Mouse (Mus musculus): ENCODE data around the gene Grm8. TPM values are rescaled to one million over a fixed set of nuclear protein-coding genes. Genes with fewer than 3 reads are reported as not detected.

The Grm8 gene
- polyA plus RNA-seq, 1 experiment, result 0.51 TPM

- H3K36me3 ChIP-seq (ENCODE audit: control insufficient read depth, insufficient read depth, low read length), result no peaks in the 10 kb centered on the region
- DNase-seq, result no peak
- no peaks in the 10 kb centered on the region for H3K4me1 ChIP-seq (replicated peaks; ENCODE audit: control insufficient read depth, insufficient read depth, low read length)
- H3K27me3 ChIP-seq (ENCODE audit: control insufficient read depth, insufficient read depth, low read length), result no peaks in the 10 kb centered on the region
- no peak overlapping the region for H3K27ac ChIP-seq (ENCODE audit: control insufficient read depth, insufficient read depth, low read length)
- 89% methylated on average over 3 of the region's 3 CpGs for WGBS
- TF ChIP-seq POLR2A (IDR thresholded peaks at IDR 0.05; ENCODE audit: control insufficient read depth, extremely low read depth, insufficient read depth, low read length, poor library complexity) (no peak), CTCF (IDR thresholded peaks at IDR 0.05; ENCODE audit: borderline replicate concordance, control insufficient read depth, extremely low read depth, insufficient read depth, low read length, poor library complexity) (no peak)
- no peak overlapping the region for H3K4me3 ChIP-seq (ENCODE audit: control insufficient read depth, insufficient read depth, low read length)
Measured at GRCm38 (mm10) chr6:28007001-28007400, 128.0 kb downstream of the Grm8 start.

- DNase-seq, result no peak
- H3K27me3 ChIP-seq (ENCODE audit: control insufficient read depth, insufficient read depth, low read length), result no peaks in the 10 kb centered on the region
- H3K4me1 ChIP-seq (replicated peaks; ENCODE audit: control insufficient read depth, insufficient read depth, low read length), result no peaks in the 10 kb centered on the region
- no peak overlapping the region for H3K27ac ChIP-seq (ENCODE audit: control insufficient read depth, insufficient read depth, low read length)
- H3K4me3 ChIP-seq (ENCODE audit: control insufficient read depth, insufficient read depth, low read length), result no peak overlapping the region
- TF ChIP-seq CTCF (IDR thresholded peaks at IDR 0.05; ENCODE audit: borderline replicate concordance, control insufficient read depth, extremely low read depth, insufficient read depth, low read length, poor library complexity) (no peak), POLR2A (IDR thresholded peaks at IDR 0.05; ENCODE audit: control insufficient read depth, extremely low read depth, insufficient read depth, low read length, poor library complexity) (no peak)
- 90% methylated on average over 2 of the region's 2 CpGs for WGBS
- H3K36me3 ChIP-seq (ENCODE audit: control insufficient read depth, insufficient read depth, low read length), result no peaks in the 10 kb centered on the region
Measured at GRCm38 (mm10) chr6:27997250-27997649, 137.7 kb downstream of the Grm8 start.

GRCm38 (mm10) chr6:27991241-27991640 lies 143.7 kb downstream of the Grm8 start:
- TF ChIP-seq POLR2A (IDR thresholded peaks at IDR 0.05; ENCODE audit: control insufficient read depth, extremely low read depth, insufficient read depth, low read length, poor library complexity) (no peak), CTCF (IDR thresholded peaks at IDR 0.05; ENCODE audit: borderline replicate concordance, control insufficient read depth, extremely low read depth, insufficient read depth, low read length, poor library complexity) (no peak)
- H3K4me1 ChIP-seq (replicated peaks; ENCODE audit: control insufficient read depth, insufficient read depth, low read length), result no peaks in the 10 kb centered on the region
- H3K27ac ChIP-seq (ENCODE audit: control insufficient read depth, insufficient read depth, low read length), result no peak overlapping the region
- no peak overlapping the region for H3K4me3 ChIP-seq (ENCODE audit: control insufficient read depth, insufficient read depth, low read length)
- 93% methylated on average over 4 of the region's 4 CpGs for WGBS
- no peaks in the 10 kb centered on the region for H3K36me3 ChIP-seq (ENCODE audit: control insufficient read depth, insufficient read depth, low read length)
- H3K27me3 ChIP-seq (ENCODE audit: control insufficient read depth, insufficient read depth, low read length), result no peaks in the 10 kb centered on the region
- no peak for DNase-seq

GRCm38 (mm10) chr6:27982598-27982997 lies 152.4 kb downstream of the Grm8 start:
- H3K27me3 ChIP-seq (ENCODE audit: control insufficient read depth, insufficient read depth, low read length), result no peaks in the 10 kb centered on the region
- no peak overlapping the region for H3K27ac ChIP-seq (ENCODE audit: control insufficient read depth, insufficient read depth, low read length)
- WGBS, result 93% methylated on average over 3 of the region's 3 CpGs
- H3K36me3 ChIP-seq (ENCODE audit: control insufficient read depth, insufficient read depth, low read length), result no peaks in the 10 kb centered on the region
- no peaks in the 10 kb centered on the region for H3K4me1 ChIP-seq (replicated peaks; ENCODE audit: control insufficient read depth, insufficient read depth, low read length)
- no peak for TF ChIP-seq POLR2A (IDR thresholded peaks at IDR 0.05; ENCODE audit: control insufficient read depth, extremely low read depth, insufficient read depth, low read length, poor library complexity)
- TF ChIP-seq CTCF (IDR thresholded peaks at IDR 0.05; ENCODE audit: borderline replicate concordance, control insufficient read depth, extremely low read depth, insufficient read depth, low read length, poor library complexity), result no peak
- no peak for DNase-seq
- H3K4me3 ChIP-seq (ENCODE audit: control insufficient read depth, insufficient read depth, low read length), result no peak overlapping the region

GRCm38 (mm10) chr6:27982021-27982420 lies 153.0 kb downstream of the Grm8 start:
- no peaks in the 10 kb centered on the region for H3K4me1 ChIP-seq (replicated peaks; ENCODE audit: control insufficient read depth, insufficient read depth, low read length)
- no peak overlapping the region for H3K27ac ChIP-seq (ENCODE audit: control insufficient read depth, insufficient read depth, low read length)
- no peak for DNase-seq
- 39% methylated on average over 1 of the region's 1 CpGs for WGBS
- no peak overlapping the region for H3K4me3 ChIP-seq (ENCODE audit: control insufficient read depth, insufficient read depth, low read length)
- no peaks in the 10 kb centered on the region for H3K36me3 ChIP-seq (ENCODE audit: control insufficient read depth, insufficient read depth, low read length)
- TF ChIP-seq CTCF (IDR thresholded peaks at IDR 0.05; ENCODE audit: borderline replicate concordance, control insufficient read depth, extremely low read depth, insufficient read depth, low read length, poor library complexity) (no peak), POLR2A (IDR thresholded peaks at IDR 0.05; ENCODE audit: control insufficient read depth, extremely low read depth, insufficient read depth, low read length, poor library complexity) (no peak)
- no peaks in the 10 kb centered on the region for H3K27me3 ChIP-seq (ENCODE audit: control insufficient read depth, insufficient read depth, low read length)

GRCm38 (mm10) chr6:27977361-27977760 lies 157.6 kb downstream of the Grm8 start:
- TF ChIP-seq CTCF (IDR thresholded peaks at IDR 0.05; ENCODE audit: borderline replicate concordance, control insufficient read depth, extremely low read depth, insufficient read depth, low read length, poor library complexity), result no peak
- TF ChIP-seq POLR2A (IDR thresholded peaks at IDR 0.05; ENCODE audit: control insufficient read depth, extremely low read depth, insufficient read depth, low read length, poor library complexity), result no peak
- Histone ChIP-seq H3K4me1 (replicated peaks; ENCODE audit: control insufficient read depth, insufficient read depth, low read length) (no peaks in the 10 kb centered on the region), H3K4me3 (ENCODE audit: control insufficient read depth, insufficient read depth, low read length) (no peak overlapping the region), H3K27me3 (ENCODE audit: control insufficient read depth, insufficient read depth, low read length) (no peaks in the 10 kb centered on the region), H3K36me3 (ENCODE audit: control insufficient read depth, insufficient read depth, low read length) (no peaks in the 10 kb centered on the region), H3K27ac (ENCODE audit: control insufficient read depth, insufficient read depth, low read length) (no peak overlapping the region)
- no peak for DNase-seq
- WGBS, result 92% methylated on average over 5 of the region's 5 CpGs

GRCm38 (mm10) chr6:27968859-27969258 lies 166.1 kb downstream of the Grm8 start:
- no peaks in the 10 kb centered on the region for H3K27me3 ChIP-seq (ENCODE audit: control insufficient read depth, insufficient read depth, low read length)
- H3K36me3 ChIP-seq (ENCODE audit: control insufficient read depth, insufficient read depth, low read length), result no peaks in the 10 kb centered on the region
- no peak for DNase-seq
- TF ChIP-seq POLR2A (IDR thresholded peaks at IDR 0.05; ENCODE audit: control insufficient read depth, extremely low read depth, insufficient read depth, low read length, poor library complexity), result no peak
- TF ChIP-seq CTCF (IDR thresholded peaks at IDR 0.05; ENCODE audit: borderline replicate concordance, control insufficient read depth, extremely low read depth, insufficient read depth, low read length, poor library complexity), result no peak
- 75% methylated on average over 2 of the region's 2 CpGs for WGBS
- no peak overlapping the region for H3K27ac ChIP-seq (ENCODE audit: control insufficient read depth, insufficient read depth, low read length)
- H3K4me3 ChIP-seq (ENCODE audit: control insufficient read depth, insufficient read depth, low read length), result no peak overlapping the region
- no peaks in the 10 kb centered on the region for H3K4me1 ChIP-seq (replicated peaks; ENCODE audit: control insufficient read depth, insufficient read depth, low read length)
